Mouse (Mus musculus): ENCODE measurements around the gene Ssx2ip. TPM values are rescaled to one million over a fixed set of nuclear protein-coding genes. Genes with fewer than 3 reads are reported as not detected.
A peak's percentile ranks its signal among the peaks of the same experiment; 100 is the strongest.

The Ssx2ip gene
- polyA plus RNA-seq (2015; fragmentation: Nextera tagmentation; extraction: Ambion mirVana), result 16.7 and 19.3 TPM in 2 replicates

DNA sequence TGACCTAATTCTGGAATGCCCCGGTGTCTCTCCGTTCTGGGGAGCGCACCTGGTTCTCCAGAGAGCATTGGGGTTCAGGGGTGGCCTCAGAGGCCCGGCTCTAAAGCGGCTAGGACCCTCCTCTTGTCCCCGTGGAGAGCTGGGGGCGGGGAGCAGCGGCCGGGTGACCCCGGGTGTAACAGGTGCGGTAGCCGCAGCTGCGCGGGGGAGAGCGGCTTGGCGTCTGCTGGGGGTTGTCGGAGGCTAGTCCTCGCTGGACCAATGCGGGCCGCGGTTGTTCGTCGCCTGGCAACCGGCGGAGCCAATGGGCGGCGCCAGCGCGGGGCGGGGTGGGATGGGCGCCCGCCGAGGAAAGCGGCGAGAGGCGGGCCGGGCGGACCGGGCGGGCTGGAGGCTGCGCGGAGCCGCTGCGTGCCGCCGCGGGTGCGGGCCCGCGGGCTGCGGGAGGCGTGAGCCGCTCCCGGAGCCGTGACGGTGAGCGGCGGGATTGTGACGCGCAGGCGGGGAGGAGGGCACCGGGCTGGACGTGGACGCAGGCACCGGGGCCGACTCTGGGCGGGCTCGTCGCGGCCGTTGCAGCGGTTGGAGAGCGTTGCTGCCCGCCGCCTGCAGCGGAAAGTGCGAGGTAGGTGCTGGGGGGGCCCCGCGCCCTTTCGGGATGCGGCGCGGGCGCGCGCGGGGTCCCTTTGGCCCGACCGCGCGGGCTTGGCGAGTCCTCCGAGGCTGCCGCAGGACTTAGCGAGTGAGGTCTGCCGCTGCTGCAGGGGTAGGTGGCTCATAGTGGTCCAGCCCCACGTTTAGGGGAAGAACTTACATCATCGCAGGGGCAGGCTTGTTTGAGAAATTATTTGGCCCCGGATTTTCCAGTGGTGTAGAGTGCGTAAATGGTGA lies at the start of gene Ssx2ip:
TSS of gene Ssx2ip (plus strand) at position 332 of the 891 bp plus-strand sequence.
- Histone ChIP-seq H3K9me3 (replicated peaks) (no peaks in the 10 kb centered on the region; the same call in 1 of the 2 replicates), H3K4me2 (peak within 1 kb of the TSS; percentile 61), H3K9ac (replicated peaks) (peak within 1 kb of the TSS; percentile 93), H3K4me1 (peaks cover 30% of the 10 kb centered on the region), H3K27me3 (replicated peaks) (no peaks in the 10 kb centered on the region), H3K4me3 (replicated peaks) (peak within 1 kb of the TSS; percentile 89), H3K27ac (replicated peaks) (peak within 1 kb of the TSS; percentile 90), H3K36me3 (no peaks in the 10 kb centered on the region)
- WGBS, result under 1% methylated on average over 80 of the region's 100 CpGs
- ATAC-seq (ENCODE audit: low FRiP score), result peak; percentile 99

DNA sequence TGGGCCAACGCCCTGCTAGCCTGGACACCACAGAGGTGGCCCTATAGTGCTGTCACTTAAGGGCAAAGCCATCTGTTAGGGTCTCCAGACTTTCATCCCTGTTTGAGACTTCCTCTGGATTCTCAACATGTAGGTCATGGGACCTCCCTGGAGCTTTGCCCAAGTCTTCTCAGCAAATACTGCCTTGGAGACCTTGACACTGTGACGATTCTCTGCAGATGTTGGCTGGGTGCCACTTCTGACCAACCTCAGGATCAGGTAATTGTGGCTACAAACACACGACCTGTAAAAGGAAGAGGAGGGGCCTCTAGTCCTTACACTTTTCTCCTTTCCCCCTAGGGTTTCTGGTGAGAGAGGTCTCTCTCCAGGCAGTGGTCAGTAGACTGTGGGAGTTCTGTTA lies 49.3 kb upstream of the Ssx2ip start:
- H3K4me2 ChIP-seq, result no peak overlapping the region
- no peak for ATAC-seq (ENCODE audit: low FRiP score)
- 74% methylated on average over 3 of the region's 3 CpGs for WGBS
- no peaks in the 10 kb centered on the region for H3K9me3 ChIP-seq (replicated peaks)
- H3K9ac ChIP-seq (replicated peaks), result no peak overlapping the region
- no peak overlapping the region for H3K27ac ChIP-seq (replicated peaks)
- H3K27me3 ChIP-seq (replicated peaks), result no peaks in the 10 kb centered on the region
- H3K4me3 ChIP-seq (replicated peaks), result no peak overlapping the region
- H3K36me3 ChIP-seq, result no peaks in the 10 kb centered on the region
- H3K4me1 ChIP-seq, result no peaks in the 10 kb centered on the region

DNA sequence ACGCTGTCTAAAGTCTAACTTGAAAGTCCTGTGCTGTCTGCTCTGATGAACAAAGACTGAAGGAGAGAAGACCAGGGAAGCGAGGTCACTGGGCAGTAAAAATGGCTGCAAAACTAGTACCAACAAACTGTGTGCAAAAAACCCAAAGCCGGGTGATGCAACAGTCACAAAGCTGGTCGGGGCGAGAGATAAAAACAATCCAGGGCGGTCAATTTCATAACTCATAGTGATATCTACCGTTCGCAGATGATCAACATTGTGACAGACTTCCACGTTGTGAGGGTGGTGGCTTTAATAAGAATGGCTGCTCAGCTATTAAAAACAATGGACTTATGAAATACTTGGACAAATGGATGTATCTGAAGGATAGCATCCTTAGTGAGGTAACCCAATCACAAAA lies 39.0 kb upstream of the Ssx2ip start:
- Histone ChIP-seq H3K9ac (replicated peaks) (no peak overlapping the region), H3K9me3 (replicated peaks) (no peaks in the 10 kb centered on the region)
- WGBS, result 91% methylated on average over 9 of the region's 9 CpGs

DNA sequence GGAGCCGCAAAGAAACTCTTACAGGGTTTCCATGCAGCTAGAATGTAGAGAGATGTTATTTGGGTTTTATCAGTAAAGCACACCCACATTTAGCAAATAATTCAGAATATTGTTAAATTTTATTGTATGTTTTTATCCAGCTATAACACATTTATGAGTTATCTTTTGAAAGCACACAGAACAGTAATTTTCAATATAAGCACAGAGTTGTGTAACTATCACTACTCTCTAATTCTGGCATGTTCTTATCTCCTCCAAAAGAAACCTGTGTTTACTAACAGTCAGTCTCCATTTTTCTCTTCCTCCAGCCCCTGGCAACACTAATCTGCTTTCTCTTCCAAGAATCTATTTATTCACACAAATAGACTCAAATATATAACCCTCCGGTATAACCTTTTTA lies 37.4 kb upstream of the Ssx2ip start:
- Histone ChIP-seq H3K27me3 (replicated peaks) (peaks cover 5% of the 10 kb centered on the region), H3K9ac (replicated peaks) (no peak overlapping the region), H3K4me1 (no peaks in the 10 kb centered on the region), H3K4me3 (replicated peaks) (no peak overlapping the region), H3K36me3 (no peaks in the 10 kb centered on the region), H3K9me3 (replicated peaks) (no peaks in the 10 kb centered on the region), H3K27ac (replicated peaks) (no peak overlapping the region), H3K4me2 (no peak overlapping the region)
- WGBS, result 95% methylated on average over 2 of the region's 2 CpGs
- no peak for ATAC-seq (ENCODE audit: low FRiP score)

More for the DNA sequence above, 39.0 kb upstream of the Ssx2ip start:
- Histone ChIP-seq H3K36me3 (no peaks in the 10 kb centered on the region), H3K27me3 (replicated peaks) (no peaks in the 10 kb centered on the region; the same call in 1 of the 2 replicates), H3K27ac (replicated peaks) (no peak overlapping the region), H3K4me1 (no peaks in the 10 kb centered on the region), H3K4me3 (replicated peaks) (no peak overlapping the region), H3K4me2 (no peak overlapping the region)
- no peak for ATAC-seq (ENCODE audit: low FRiP score)

DNA sequence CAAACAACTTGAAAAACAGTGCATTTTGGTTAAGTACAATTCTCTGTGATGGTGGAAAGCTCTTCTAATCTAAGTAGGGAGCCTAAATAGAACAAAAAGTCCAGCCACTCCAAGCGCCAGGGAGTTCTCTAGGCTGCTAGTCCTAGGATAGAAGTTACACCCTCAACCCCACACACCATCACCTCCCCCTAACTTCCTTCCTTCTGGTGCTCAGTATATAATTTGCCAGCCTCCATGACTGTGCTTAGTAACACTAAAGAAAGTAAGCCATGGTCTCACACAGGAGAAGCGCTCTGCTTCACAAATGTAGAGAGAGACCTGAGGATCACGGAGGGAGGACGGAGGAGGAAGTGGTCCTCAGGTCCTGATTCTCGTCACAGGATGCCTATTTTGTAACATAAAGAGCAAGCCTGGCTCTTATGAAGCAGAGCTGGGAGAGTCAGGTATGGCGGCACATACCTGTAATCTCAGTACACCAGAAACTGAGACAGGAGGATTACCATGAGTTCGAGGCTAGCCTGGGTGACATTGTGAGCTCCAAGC lies 33.8 kb upstream of the Ssx2ip start:
- no peak overlapping the region for H3K4me3 ChIP-seq (replicated peaks)
- H3K9ac ChIP-seq (replicated peaks), result no peak overlapping the region
- peaks cover 21% of the 10 kb centered on the region for H3K27me3 ChIP-seq (replicated peaks)
- H3K9me3 ChIP-seq (replicated peaks), result no peaks in the 10 kb centered on the region
- no peak overlapping the region for H3K27ac ChIP-seq (replicated peaks)
- no peak overlapping the region for H3K4me2 ChIP-seq
- WGBS, result 92% methylated on average over 7 of the region's 7 CpGs
- no peaks in the 10 kb centered on the region for H3K36me3 ChIP-seq
- H3K4me1 ChIP-seq, result no peaks in the 10 kb centered on the region
- ATAC-seq (ENCODE audit: low FRiP score), result no peak

DNA sequence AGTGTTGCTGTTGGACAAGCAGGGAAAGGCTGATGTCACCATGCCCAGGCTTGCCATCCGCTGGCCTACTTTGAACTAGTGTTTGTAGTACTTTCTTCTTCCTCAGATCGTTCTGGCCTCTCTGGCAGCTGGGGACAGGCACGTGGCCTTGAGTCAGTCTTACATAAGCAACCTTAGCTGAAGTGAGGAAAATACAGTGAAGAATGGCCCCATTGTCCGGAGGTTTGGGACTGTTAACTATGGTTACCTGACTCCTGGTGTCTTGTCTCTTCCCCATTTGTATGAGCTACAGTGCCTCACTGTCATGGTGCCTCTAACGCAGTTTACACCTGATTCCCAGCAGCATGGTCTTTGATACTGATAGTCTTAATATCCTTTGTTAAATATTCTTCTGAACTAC lies 33.2 kb upstream of the Ssx2ip start:
- 79% methylated on average over 5 of the region's 5 CpGs for WGBS
- no peak overlapping the region for H3K27ac ChIP-seq (replicated peaks)
- H3K4me2 ChIP-seq, result no peak overlapping the region
- H3K9me3 ChIP-seq (replicated peaks), result no peaks in the 10 kb centered on the region
- H3K4me1 ChIP-seq, result no peaks in the 10 kb centered on the region
- H3K27me3 ChIP-seq (replicated peaks), result peaks cover 23% of the 10 kb centered on the region
- no peak overlapping the region for H3K4me3 ChIP-seq (replicated peaks)
- no peaks in the 10 kb centered on the region for H3K36me3 ChIP-seq
- H3K9ac ChIP-seq (replicated peaks), result no peak overlapping the region
- no peak for ATAC-seq (ENCODE audit: low FRiP score)

DNA sequence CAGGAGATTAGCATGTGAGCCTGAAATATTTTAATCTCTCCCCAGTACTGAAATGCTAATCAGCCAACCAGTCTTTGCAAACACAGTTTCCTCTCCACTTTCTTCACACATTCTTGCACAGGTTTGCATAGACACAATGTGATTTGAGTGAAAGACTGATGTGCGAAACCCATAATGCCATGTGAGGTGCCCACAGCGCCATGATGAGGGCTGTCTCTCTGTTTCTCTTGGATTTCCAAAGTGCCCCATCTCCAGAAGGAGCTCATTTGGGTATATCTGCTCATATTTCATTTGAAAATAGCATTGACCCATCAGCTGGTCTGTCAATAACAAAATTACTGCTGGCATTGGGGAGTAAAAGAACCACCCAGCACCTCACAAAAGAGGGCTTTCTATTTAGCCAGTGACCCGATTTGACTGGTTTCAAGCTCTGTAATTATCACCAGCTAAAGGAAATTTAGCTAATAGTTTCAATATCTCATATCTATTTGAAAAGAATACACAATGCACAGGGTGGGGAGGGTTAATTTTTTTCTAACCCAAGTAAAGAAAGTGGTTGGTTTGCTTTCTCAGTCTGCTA lies 29.8 kb upstream of the Ssx2ip start:
- H3K9me3 ChIP-seq (replicated peaks), result no peaks in the 10 kb centered on the region
- H3K36me3 ChIP-seq, result no peaks in the 10 kb centered on the region
- 0 out of 2 replicates have a peak, but pooled peaks cover under 1% of the 10 kb centered on the region for H3K4me1 ChIP-seq
- no peak overlapping the region for H3K4me3 ChIP-seq (replicated peaks)
- WGBS, result 73% methylated on average over 3 of the region's 3 CpGs
- no peak overlapping the region for H3K27ac ChIP-seq (replicated peaks)
- no peak overlapping the region for H3K9ac ChIP-seq (replicated peaks)
- ATAC-seq (ENCODE audit: low FRiP score), result no peak
- no peak overlapping the region for H3K4me2 ChIP-seq
- peaks cover 35% of the 10 kb centered on the region for H3K27me3 ChIP-seq (replicated peaks)

DNA sequence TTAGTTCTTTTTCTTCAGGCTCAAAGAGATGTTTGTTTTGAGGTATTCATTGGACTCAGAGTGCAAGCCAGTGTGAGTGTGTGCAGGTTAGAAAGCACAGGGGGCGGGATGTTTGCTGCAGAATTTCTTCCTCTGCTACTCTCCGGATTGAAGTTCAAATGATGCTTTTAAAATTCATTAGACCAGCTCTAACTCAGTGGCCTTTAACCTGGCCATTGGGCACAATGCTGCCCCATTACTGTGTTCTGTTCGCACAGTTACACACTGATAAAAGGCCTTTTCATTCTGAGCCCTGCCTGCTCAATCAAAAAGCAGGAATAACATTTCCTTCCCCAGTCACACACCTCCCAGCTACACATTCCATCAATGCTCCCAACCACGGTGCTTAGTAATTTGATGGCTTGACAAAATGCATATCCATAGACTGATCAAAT lies 29.2 kb upstream of the Ssx2ip start:
- Histone ChIP-seq H3K36me3 (no peaks in the 10 kb centered on the region), H3K27me3 (replicated peaks) (peaks cover 35% of the 10 kb centered on the region), H3K27ac (replicated peaks) (no peak overlapping the region), H3K9me3 (replicated peaks) (no peaks in the 10 kb centered on the region), H3K4me1 (peaks cover 6% of the 10 kb centered on the region; the same call in 1 of the 2 replicates), H3K4me2 (no peak overlapping the region), H3K4me3 (replicated peaks) (no peak overlapping the region), H3K9ac (replicated peaks) (no peak overlapping the region)
- WGBS, result 20% methylated on average over 4 of the region's 4 CpGs
- ATAC-seq (ENCODE audit: low FRiP score), result no peak

DNA sequence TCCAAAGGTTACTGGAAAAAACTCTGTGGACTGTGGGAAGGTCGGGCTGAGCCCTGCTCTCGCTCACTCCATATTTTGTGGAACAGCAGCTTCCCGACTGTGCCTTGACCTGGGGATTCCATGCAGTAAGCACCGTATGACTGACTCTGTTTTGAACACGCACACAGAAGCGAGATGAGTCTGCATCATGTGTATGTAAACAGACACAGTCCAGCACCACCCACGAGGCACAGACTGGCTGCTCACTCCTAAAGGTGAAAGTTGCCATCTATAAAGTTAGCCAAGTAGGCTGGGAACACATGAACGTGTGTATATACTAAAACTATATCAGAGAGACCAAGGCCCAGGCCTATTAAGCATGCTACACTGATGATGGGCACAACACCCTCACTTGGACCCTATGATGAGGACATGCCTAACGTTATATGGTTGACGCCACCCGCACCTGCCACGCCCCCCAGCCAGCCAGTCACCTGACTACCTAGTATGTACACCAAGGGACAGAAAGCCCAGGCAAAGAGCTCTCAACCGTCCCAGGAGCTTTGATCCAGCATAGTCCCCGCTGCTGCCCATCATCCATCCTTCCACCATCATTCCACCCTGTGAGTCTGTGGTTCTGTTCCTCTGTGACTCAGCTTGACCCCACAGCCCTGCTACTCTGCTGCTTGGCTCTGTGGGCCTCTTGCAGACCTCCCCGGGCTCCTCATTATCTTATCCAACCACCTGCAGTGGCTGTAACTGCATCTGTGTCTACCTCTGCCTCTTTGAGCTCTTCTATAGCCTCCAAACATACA lies 27.9 kb upstream of the Ssx2ip start:
- no peaks in the 10 kb centered on the region for H3K9me3 ChIP-seq (replicated peaks)
- H3K9ac ChIP-seq (replicated peaks), result no peak overlapping the region
- H3K4me2 ChIP-seq, result no peak overlapping the region
- H3K36me3 ChIP-seq, result no peaks in the 10 kb centered on the region
- no peak overlapping the region for H3K27ac ChIP-seq (replicated peaks)
- ATAC-seq (ENCODE audit: low FRiP score), result no peak
- peaks cover 30% of the 10 kb centered on the region for H3K27me3 ChIP-seq (replicated peaks)
- no peak overlapping the region for H3K4me3 ChIP-seq (replicated peaks)
- 80% methylated on average over 15 of the region's 15 CpGs for WGBS
- peaks cover 6% of the 10 kb centered on the region; the same call in 1 of the 2 replicates for H3K4me1 ChIP-seq

DNA sequence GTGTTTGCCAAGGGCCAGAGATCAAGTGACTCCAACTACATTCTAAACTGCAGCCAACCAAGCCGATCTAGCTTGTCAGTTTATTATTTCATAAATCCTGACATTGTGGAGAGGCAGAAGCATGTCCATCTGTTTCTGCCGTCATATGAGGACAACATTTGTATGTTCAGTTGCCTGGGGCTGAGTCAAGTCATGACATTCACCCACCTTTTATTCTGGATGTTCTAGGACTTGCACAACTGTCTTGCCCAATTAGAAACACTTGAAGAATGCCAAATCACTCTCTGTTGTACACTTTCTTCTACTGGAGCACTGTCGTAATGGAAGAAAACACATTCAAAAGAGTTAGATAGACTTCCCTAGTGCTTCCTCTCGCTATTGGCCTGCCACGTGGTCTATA lies 27.2 kb upstream of the Ssx2ip start:
- Histone ChIP-seq H3K4me1 (peaks cover 6% of the 10 kb centered on the region; the same call in 1 of the 2 replicates), H3K9me3 (replicated peaks) (no peaks in the 10 kb centered on the region), H3K4me2 (no peak overlapping the region), H3K9ac (replicated peaks) (no peak overlapping the region), H3K36me3 (no peaks in the 10 kb centered on the region), H3K27me3 (replicated peaks) (peaks cover 30% of the 10 kb centered on the region), H3K27ac (replicated peaks) (no peak overlapping the region), H3K4me3 (replicated peaks) (no peak overlapping the region)
- no peak for ATAC-seq (ENCODE audit: low FRiP score)
- WGBS, result 89% methylated on average over 5 of the region's 5 CpGs

DNA sequence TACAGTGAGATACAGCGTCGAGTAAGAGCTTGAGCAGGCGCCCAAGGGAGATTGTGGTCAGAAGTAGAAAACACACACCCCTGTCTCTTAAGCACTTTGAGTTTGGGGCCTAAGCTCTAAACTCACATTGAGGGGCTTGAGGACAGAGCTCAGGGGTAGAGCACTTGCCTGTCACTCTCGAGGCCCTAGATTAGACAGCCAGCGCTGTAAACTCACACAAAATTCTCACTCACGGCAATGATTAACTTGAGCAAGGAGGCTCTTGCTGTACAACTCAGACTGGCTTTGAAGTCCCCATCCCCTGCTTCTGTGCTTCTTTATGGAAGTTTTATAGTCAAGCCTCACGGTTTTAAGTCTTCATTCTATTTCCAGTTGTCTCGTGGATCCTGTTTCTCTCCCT lies 25.7 kb upstream of the Ssx2ip start:
- no peak overlapping the region for H3K4me3 ChIP-seq (replicated peaks)
- no peaks in the 10 kb centered on the region for H3K36me3 ChIP-seq
- H3K27me3 ChIP-seq (replicated peaks), result peaks cover 23% of the 10 kb centered on the region
- ATAC-seq (ENCODE audit: low FRiP score), result no peak
- H3K27ac ChIP-seq (replicated peaks), result no peak overlapping the region
- 56% methylated on average over 8 of the region's 8 CpGs for WGBS
- no peak overlapping the region for H3K4me2 ChIP-seq
- no peaks in the 10 kb centered on the region for H3K9me3 ChIP-seq (replicated peaks)
- peaks cover 6% of the 10 kb centered on the region; the same call in 1 of the 2 replicates for H3K4me1 ChIP-seq
- H3K9ac ChIP-seq (replicated peaks), result no peak overlapping the region

Measured in neural tube, embryonic 15.5 days (tissue).